Mouse (Mus musculus): ENCODE measurements around the gene Axl. TPM values are rescaled to one million over a fixed set of nuclear protein-coding genes. Genes with fewer than 3 reads are reported as not detected.
A peak's percentile ranks its signal among the peaks of the same experiment; 100 is the strongest.

Gene Axl
- total and polyA plus RNA-seq, 2 experiments from 2014 or later, result 16.5 to 28.1 TPM

DNA sequence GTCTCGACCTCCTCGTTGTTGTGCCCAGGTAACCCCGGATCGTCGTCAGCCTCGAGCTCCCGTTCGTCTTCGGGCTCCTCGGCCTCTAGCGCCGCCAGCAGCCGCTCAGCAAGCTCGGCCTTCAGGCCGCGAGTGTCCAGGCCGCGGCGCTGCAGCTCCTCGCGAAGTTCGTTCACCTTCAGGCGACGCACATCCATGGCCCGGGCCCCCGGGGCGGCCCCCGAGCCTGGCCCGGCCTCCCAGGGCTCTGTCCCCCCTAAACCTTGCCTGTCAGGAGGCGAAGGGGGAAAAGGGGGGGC, 34.1 kb downstream of the Axl start:
- no peak for DNase-seq (ENCODE audit: low spot score)
- Histone ChIP-seq H3K36me3 (ENCODE audit: insufficient read depth, low read length) (peaks cover 13% of the 10 kb centered on the region), H3K9me3 (ENCODE audit: low read length) (no peaks in the 10 kb centered on the region), H3K9ac (replicated peaks; ENCODE audit: low read length, poor library complexity, severe bottlenecking) (peak overlapping the region; percentile 95), H3K27me3 (ENCODE audit: insufficient read depth, low read length) (no peaks in the 10 kb centered on the region), H3K4me2 (ENCODE audit: low read depth, low read length, poor library complexity, severe bottlenecking) (peak overlapping the region; percentile 70), H3K4me1 (ENCODE audit: insufficient read depth, low read length) (peaks cover 8% of the 10 kb centered on the region), H3K27ac (ENCODE audit: low read depth, low read length) (peak overlapping the region; percentile 96), H3K4me3 (ENCODE audit: low read depth, low read length) (peak overlapping the region; percentile 98)
- WGBS, result under 1% methylated on average over 30 of the region's 30 CpGs
- ATAC-seq (ENCODE audit: low FRiP score), result no peak; the same call in 1 of the 2 replicates
- peak; percentile 55 for TF ChIP-seq CTCF (IDR thresholded peaks at IDR 0.05)

DNA sequence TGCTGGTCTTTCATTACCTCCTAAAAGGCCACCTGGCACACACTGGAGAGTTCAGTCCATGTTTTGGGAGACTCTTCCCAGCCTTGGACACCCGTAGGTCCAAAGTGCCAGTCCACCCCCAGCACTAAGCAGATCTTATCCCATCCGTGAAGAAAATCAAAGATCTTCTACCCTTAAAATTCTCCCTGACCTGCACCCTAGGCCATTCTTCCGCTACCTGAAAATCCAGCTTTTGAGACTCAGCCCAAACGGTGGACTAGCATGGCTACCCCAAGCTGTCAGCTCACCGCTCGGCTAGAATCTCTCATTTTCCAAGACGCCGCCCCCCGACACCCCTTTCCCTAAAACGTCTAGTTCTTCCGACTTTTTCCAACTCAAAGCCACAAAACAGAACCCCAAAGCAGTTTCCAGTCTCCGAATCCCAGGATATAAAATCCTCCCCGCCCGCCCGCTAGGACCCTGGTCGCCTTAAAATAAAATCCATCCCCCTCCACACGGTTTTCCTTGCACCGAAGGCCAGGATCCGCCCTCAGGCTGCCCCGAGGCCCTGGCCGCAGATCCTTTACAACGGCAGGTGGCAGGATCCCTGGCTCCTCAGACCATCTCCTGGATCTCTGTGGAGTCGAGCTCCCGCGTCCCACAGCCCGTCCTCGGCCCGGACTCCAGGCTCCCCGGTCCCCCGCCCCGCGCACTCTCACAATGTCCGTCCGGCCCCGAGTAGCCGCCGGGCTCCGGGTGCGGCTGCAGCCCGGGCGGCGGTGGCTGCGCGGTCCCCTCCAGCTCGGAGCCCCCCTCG, 34.7 kb downstream of the Axl start:
- DNase-seq (ENCODE audit: low spot score) (peak; percentile 5), ATAC-seq (ENCODE audit: low FRiP score) (peak; percentile 1; the same call in 1 of the 2 replicates)
- under 1% methylated on average over 46 of the region's 46 CpGs for WGBS
- Histone ChIP-seq H3K27me3 (ENCODE audit: insufficient read depth, low read length) (no peaks in the 10 kb centered on the region), H3K9me3 (ENCODE audit: low read length) (no peaks in the 10 kb centered on the region), H3K4me3 (ENCODE audit: low read depth, low read length) (peak overlapping the region; percentile 98), H3K36me3 (ENCODE audit: insufficient read depth, low read length) (peaks cover 19% of the 10 kb centered on the region), H3K4me2 (ENCODE audit: low read depth, low read length, poor library complexity, severe bottlenecking) (peak overlapping the region; percentile 70), H3K27ac (ENCODE audit: low read depth, low read length) (peak overlapping the region; percentile 96), H3K9ac (replicated peaks; ENCODE audit: low read length, poor library complexity, severe bottlenecking) (peak overlapping the region; percentile 95), H3K4me1 (ENCODE audit: insufficient read depth, low read length) (peaks cover 8% of the 10 kb centered on the region)
- no peak for TF ChIP-seq CTCF (IDR thresholded peaks at IDR 0.05)

DNA sequence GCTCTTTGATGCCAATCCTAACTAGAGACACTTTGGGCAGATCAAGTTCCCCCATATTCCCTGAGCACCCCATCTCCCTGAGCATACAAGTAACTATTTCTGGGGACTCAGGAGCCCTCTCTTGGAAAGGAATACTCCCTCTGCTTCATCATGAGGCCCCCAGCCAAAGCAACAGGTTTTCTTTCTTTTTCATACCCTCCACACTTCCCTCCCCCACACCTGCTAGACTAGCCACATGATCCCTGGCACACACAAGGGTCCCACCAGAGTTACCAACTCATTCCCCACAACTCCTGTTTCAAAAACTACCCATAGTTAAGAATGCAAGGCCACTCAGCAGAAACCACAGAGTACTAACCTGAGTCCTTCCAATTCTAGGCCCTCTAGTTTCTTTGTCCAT, 35.4 kb downstream of the Axl start:
- DNase-seq (ENCODE audit: low spot score), result no peak
- H3K9me3 ChIP-seq (ENCODE audit: low read length), result no peaks in the 10 kb centered on the region
- TF ChIP-seq CTCF (IDR thresholded peaks at IDR 0.05), result no peak
- peak overlapping the region; percentile 98 for H3K4me3 ChIP-seq (ENCODE audit: low read depth, low read length)
- H3K27ac ChIP-seq (ENCODE audit: low read depth, low read length), result no peak overlapping the region
- H3K4me2 ChIP-seq (ENCODE audit: low read depth, low read length, poor library complexity, severe bottlenecking), result peak overlapping the region; percentile 70
- H3K36me3 ChIP-seq (ENCODE audit: insufficient read depth, low read length), result peaks cover 23% of the 10 kb centered on the region
- H3K4me1 ChIP-seq (ENCODE audit: insufficient read depth, low read length), result peaks cover 8% of the 10 kb centered on the region
- no peak for ATAC-seq (ENCODE audit: low FRiP score)
- no peaks in the 10 kb centered on the region for H3K27me3 ChIP-seq (ENCODE audit: insufficient read depth, low read length)
- H3K9ac ChIP-seq (replicated peaks; ENCODE audit: low read length, poor library complexity, severe bottlenecking), result peak overlapping the region; percentile 95

DNA sequence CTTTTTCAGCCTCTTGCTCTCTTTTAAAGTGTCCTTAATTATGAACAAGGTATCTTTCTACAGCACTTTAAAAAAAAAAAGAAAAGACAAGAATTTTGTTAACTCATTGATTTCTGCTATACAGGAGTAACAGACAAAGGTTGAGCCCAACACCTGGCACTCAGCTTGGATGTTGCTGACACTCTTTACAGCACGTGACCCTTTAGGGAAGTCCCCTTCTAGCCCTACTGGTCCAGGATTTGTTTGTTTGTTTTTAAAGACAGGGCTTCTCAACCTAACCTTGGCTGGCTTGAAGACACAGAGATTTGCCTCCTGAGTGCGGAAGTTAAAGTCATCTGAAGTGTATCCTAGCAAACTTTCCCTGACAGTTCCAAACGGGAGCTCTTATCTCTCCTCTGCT, 41.7 kb downstream of the Axl start:
- DNase-seq (ENCODE audit: low spot score) (no peak), ATAC-seq (ENCODE audit: low FRiP score) (no peak)
- no peak overlapping the region for H3K4me2 ChIP-seq (ENCODE audit: low read depth, low read length, poor library complexity, severe bottlenecking)
- no peak overlapping the region for H3K27ac ChIP-seq (ENCODE audit: low read depth, low read length)
- no peak overlapping the region for H3K4me3 ChIP-seq (ENCODE audit: low read depth, low read length)
- TF ChIP-seq CTCF (IDR thresholded peaks at IDR 0.05), result no peak
- 76% methylated on average over 3 of the region's 3 CpGs for WGBS
- no peaks in the 10 kb centered on the region for H3K27me3 ChIP-seq (ENCODE audit: insufficient read depth, low read length)
- H3K9ac ChIP-seq (replicated peaks; ENCODE audit: low read length, poor library complexity, severe bottlenecking), result no peak overlapping the region
- no peaks in the 10 kb centered on the region for H3K4me1 ChIP-seq (ENCODE audit: insufficient read depth, low read length)
- peaks cover 81% of the 10 kb centered on the region for H3K36me3 ChIP-seq (ENCODE audit: insufficient read depth, low read length)
- H3K9me3 ChIP-seq (ENCODE audit: low read length), result no peaks in the 10 kb centered on the region

DNA sequence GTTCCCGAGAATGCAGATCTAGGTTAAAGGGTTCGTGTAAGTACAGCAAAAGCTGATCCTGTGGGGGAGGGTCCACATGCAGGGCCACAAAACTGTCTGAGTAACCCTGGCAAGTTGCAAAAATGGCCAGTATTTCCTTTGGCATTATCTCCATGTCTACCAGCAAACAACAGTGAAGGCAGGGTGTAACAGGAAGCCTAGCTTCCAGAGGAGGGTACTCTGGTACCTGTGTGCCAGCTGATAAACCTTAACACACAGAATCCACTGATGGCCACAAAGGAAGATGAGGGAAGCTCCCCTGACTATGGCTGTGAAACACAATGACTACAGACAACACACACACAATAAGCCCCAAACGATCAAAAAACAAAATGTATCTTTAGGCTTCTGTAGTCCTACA, 50.2 kb downstream of the Axl start:
- DNase-seq (ENCODE audit: low spot score), result no peak
- Histone ChIP-seq H3K27me3 (ENCODE audit: insufficient read depth, low read length) (no peaks in the 10 kb centered on the region), H3K4me2 (ENCODE audit: low read depth, low read length, poor library complexity, severe bottlenecking) (no peak overlapping the region), H3K27ac (ENCODE audit: low read depth, low read length) (no peak overlapping the region), H3K4me3 (ENCODE audit: low read depth, low read length) (no peak overlapping the region), H3K9me3 (ENCODE audit: low read length) (no peaks in the 10 kb centered on the region), H3K4me1 (ENCODE audit: insufficient read depth, low read length) (no peaks in the 10 kb centered on the region), H3K9ac (replicated peaks; ENCODE audit: low read length, poor library complexity, severe bottlenecking) (no peak overlapping the region), H3K36me3 (ENCODE audit: insufficient read depth, low read length) (peaks cover 74% of the 10 kb centered on the region)
- no peak for TF ChIP-seq CTCF (IDR thresholded peaks at IDR 0.05)
- 95% methylated on average over 3 of the region's 3 CpGs for WGBS
- ATAC-seq (ENCODE audit: low FRiP score), result no peak

DNA sequence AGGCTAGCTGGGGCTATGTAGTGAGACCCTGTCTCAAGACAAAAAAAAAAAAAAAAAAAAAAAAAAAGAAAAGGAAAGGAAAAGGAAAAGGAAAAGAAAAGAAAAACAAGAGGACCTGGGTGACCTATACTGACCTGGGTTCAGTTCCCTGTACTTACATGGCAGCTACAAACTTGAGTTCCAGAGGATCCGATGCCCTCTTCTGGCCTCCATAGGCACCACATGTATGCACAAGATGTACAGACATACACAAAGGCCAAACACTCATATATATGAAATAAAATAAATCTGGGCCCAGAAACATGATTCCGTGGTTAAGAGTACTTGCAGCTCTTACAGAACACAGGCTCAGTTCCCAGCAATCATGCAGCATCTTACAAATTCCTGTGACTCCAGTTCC, 51.6 kb downstream of the Axl start:
- WGBS, result 96% methylated on average over 2 of the region's 2 CpGs

More for the DNA sequence above, 51.6 kb downstream of the Axl start:
- H3K9me3 ChIP-seq (ENCODE audit: low read length), result no peaks in the 10 kb centered on the region
- no peak overlapping the region for H3K4me3 ChIP-seq (ENCODE audit: low read depth, low read length)
- H3K27ac ChIP-seq (ENCODE audit: low read depth, low read length), result no peak overlapping the region
- no peak for ATAC-seq (ENCODE audit: low FRiP score)
- peaks cover 74% of the 10 kb centered on the region for H3K36me3 ChIP-seq (ENCODE audit: insufficient read depth, low read length)
- no peaks in the 10 kb centered on the region for H3K4me1 ChIP-seq (ENCODE audit: insufficient read depth, low read length)
- peak; percentile 42 for TF ChIP-seq CTCF (IDR thresholded peaks at IDR 0.05)
- H3K27me3 ChIP-seq (ENCODE audit: insufficient read depth, low read length), result no peaks in the 10 kb centered on the region
- no peak for DNase-seq (ENCODE audit: low spot score)
- no peak overlapping the region for H3K4me2 ChIP-seq (ENCODE audit: low read depth, low read length, poor library complexity, severe bottlenecking)
- H3K9ac ChIP-seq (replicated peaks; ENCODE audit: low read length, poor library complexity, severe bottlenecking), result no peak overlapping the region
